Mouse (Mus musculus): ENCODE measurements around the gene Kif6. TPM values are rescaled to one million over a fixed set of nuclear protein-coding genes. Genes with fewer than 3 reads are reported as not detected.

Kif6 gene
- polyA plus RNA-seq, 1 experiment, result not detected

DNA sequence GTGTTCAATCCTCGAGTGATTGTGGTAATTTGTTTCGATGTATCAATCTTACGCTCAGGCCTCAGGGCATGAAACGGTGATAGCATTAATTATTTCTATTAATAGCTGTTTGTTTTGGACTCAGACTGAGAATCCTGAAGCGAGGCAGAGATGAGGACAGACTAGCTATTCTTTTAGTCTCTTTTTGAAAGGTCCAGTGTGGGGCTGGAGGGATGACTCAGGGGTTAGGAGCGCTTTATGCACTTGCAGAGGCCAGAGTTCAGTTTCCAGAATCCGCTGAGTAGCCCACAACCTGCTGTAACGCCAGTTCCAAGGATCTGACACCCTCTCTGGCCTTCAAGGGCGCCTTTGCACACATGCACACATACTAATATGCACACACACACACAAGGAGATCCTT is 9.6 kb downstream of the Kif6 start:
- no peak overlapping the region for H3K4me3 ChIP-seq (ENCODE audit: insufficient read depth, low read depth, low read length)
- peaks cover 2% of the 10 kb centered on the region; the same call in 1 of the 2 replicates for H3K4me1 ChIP-seq (ENCODE audit: control insufficient read depth, insufficient read depth, low read length)
- no peak overlapping the region for H3K27ac ChIP-seq (ENCODE audit: insufficient read depth, low read depth, low read length)
- TF ChIP-seq CTCF (IDR thresholded peaks at IDR 0.05; ENCODE audit: insufficient read depth, low read depth, low read length), result no peak
- WGBS, result 63% methylated on average over 9 of the region's 9 CpGs

DNA sequence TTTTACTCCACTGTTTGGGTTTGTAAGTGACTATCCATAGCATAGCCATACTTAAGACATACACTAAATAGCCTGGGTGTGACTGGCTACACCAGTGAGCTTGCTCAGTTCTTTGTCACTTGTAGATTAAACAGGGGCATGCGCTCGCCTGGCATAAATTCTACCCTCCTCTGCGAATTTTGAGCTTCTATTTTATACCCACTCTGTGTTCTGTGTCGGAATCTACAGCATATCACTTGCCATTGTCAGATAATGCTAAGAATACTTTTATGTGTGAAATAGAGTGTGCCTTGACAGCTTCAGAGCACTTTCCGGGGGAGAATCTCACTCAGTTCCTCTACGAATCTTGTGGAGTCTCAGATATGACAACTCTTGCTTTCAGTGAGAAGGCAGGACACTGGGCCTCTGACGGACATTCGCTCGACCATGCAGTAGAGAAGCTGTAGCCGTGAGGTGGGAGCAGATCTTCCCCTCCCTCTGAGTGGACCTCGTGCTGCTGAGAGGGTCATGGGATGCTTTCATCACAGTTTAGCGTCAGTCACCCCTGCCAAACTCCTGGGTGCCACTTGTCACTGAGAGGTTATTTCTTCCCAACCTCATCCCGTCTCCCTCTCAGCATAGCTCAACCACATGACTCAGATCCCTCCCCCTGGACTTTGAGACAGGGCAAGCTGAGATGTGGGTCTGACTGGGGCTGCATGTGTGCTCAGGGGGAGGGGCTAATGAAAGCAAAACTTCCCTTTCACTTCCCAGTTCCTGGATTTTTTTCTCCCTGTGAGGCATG is 12.3 kb downstream of the Kif6 start:
- no peak overlapping the region for H3K4me3 ChIP-seq (ENCODE audit: insufficient read depth, low read depth, low read length)
- no peak overlapping the region for H3K27ac ChIP-seq (ENCODE audit: insufficient read depth, low read depth, low read length)
- peaks cover 2% of the 10 kb centered on the region; the same call in 1 of the 2 replicates for H3K4me1 ChIP-seq (ENCODE audit: control insufficient read depth, insufficient read depth, low read length)
- WGBS, result 88% methylated on average over 13 of the region's 13 CpGs
- no peak for TF ChIP-seq CTCF (IDR thresholded peaks at IDR 0.05; ENCODE audit: insufficient read depth, low read depth, low read length)
- TF ChIP-seq POLR2A (IDR thresholded peaks at IDR 0.05; ENCODE audit: insufficient read depth, low read depth, low read length), result no peak

GRCm38 (mm10) chr17:49628875-49629274 is 13.9 kb downstream of the Kif6 start:
- TF ChIP-seq CTCF (IDR thresholded peaks at IDR 0.05; ENCODE audit: insufficient read depth, low read depth, low read length) (no peak), POLR2A (IDR thresholded peaks at IDR 0.05; ENCODE audit: insufficient read depth, low read depth, low read length) (no peak)
- 75% methylated on average over 8 of the region's 8 CpGs for WGBS

DNA sequence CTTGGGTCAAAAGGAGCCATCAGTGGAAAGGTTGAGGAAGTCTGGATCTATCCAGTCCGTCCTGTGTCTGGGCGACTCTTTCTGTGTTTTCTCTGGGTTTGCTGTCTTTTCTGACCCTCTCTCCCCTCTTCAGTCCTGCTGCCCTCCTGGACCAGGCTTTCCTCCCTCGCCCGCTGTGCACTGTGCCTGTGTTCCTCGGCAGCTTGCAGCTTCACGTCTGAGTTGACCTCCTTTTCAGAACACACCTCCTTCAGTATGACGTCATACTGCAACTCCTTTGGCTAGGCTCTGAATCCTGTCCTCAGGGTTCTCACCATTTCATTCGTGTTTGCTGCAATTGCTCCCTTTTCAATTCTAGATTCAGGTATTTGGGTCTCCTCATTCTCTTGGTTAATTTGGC is 18.1 kb downstream of the Kif6 start:
- H3K4me1 ChIP-seq (ENCODE audit: control insufficient read depth, insufficient read depth, low read length), result no peaks in the 10 kb centered on the region
- TF ChIP-seq CTCF (IDR thresholded peaks at IDR 0.05; ENCODE audit: insufficient read depth, low read depth, low read length) (no peak), POLR2A (IDR thresholded peaks at IDR 0.05; ENCODE audit: insufficient read depth, low read depth, low read length) (no peak)
- no peak overlapping the region for H3K4me3 ChIP-seq (ENCODE audit: insufficient read depth, low read depth, low read length)
- no peak overlapping the region for H3K27ac ChIP-seq (ENCODE audit: insufficient read depth, low read depth, low read length)
- 45% methylated on average over 8 of the region's 8 CpGs for WGBS

More at GRCm38 (mm10) chr17:49628875-49629274, 13.9 kb downstream of the Kif6 start:
- H3K4me1 ChIP-seq (ENCODE audit: control insufficient read depth, insufficient read depth, low read length), result peaks cover 2% of the 10 kb centered on the region; the same call in 1 of the 2 replicates
- no peak overlapping the region for H3K27ac ChIP-seq (ENCODE audit: insufficient read depth, low read depth, low read length)
- H3K4me3 ChIP-seq (ENCODE audit: insufficient read depth, low read depth, low read length), result no peak overlapping the region

- 96% methylated on average over 6 of the region's 6 CpGs for WGBS
- no peak for TF ChIP-seq POLR2A (IDR thresholded peaks at IDR 0.05; ENCODE audit: insufficient read depth, low read depth, low read length)
- TF ChIP-seq CTCF (IDR thresholded peaks at IDR 0.05; ENCODE audit: insufficient read depth, low read depth, low read length), result no peak
- H3K27ac ChIP-seq (ENCODE audit: insufficient read depth, low read depth, low read length), result no peak overlapping the region
Measured at GRCm38 (mm10) chr17:49641903-49642302, 27.0 kb downstream of the Kif6 start.

DNA sequence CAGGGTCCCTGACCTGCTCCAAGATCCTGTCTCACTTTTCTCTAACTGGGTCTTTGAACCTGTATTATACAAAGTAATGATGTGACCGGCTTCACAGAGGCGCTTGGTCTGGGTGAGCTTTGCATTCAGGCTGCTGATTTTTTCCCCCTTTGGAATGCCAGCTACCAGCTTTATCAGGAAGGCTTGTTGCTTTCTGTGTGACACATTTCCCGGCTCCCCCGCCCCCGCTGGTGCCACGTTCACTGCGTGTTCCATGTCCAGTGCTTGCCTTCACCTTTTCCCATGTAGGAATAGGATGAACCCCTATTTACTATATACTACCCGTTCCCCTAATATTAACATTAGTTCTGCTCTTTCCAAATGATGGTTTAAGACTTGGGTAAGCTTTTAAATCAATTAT is 27.4 kb downstream of the Kif6 start:
- WGBS, result 97% methylated on average over 8 of the region's 8 CpGs
- H3K4me3 ChIP-seq (ENCODE audit: insufficient read depth, low read depth, low read length), result no peak overlapping the region
- TF ChIP-seq POLR2A (IDR thresholded peaks at IDR 0.05; ENCODE audit: insufficient read depth, low read depth, low read length) (no peak), CTCF (IDR thresholded peaks at IDR 0.05; ENCODE audit: insufficient read depth, low read depth, low read length) (no peak)
- no peak overlapping the region for H3K27ac ChIP-seq (ENCODE audit: insufficient read depth, low read depth, low read length)
- H3K4me1 ChIP-seq (ENCODE audit: control insufficient read depth, insufficient read depth, low read length), result no peaks in the 10 kb centered on the region

More at GRCm38 (mm10) chr17:49641903-49642302, 27.0 kb downstream of the Kif6 start:
- H3K4me1 ChIP-seq (ENCODE audit: control insufficient read depth, insufficient read depth, low read length), result no peaks in the 10 kb centered on the region
- H3K4me3 ChIP-seq (ENCODE audit: insufficient read depth, low read depth, low read length), result no peak overlapping the region

GRCm38 (mm10) chr17:49642889-49643490 is 28.1 kb downstream of the Kif6 start:
- TF ChIP-seq POLR2A (IDR thresholded peaks at IDR 0.05; ENCODE audit: insufficient read depth, low read depth, low read length) (no peak), CTCF (IDR thresholded peaks at IDR 0.05; ENCODE audit: insufficient read depth, low read depth, low read length) (no peak)
- Histone ChIP-seq H3K4me1 (ENCODE audit: control insufficient read depth, insufficient read depth, low read length) (no peaks in the 10 kb centered on the region), H3K4me3 (ENCODE audit: insufficient read depth, low read depth, low read length) (no peak overlapping the region), H3K27ac (ENCODE audit: insufficient read depth, low read depth, low read length) (no peak overlapping the region)
- WGBS, result 59% methylated on average over 11 of the region's 11 CpGs

DNA sequence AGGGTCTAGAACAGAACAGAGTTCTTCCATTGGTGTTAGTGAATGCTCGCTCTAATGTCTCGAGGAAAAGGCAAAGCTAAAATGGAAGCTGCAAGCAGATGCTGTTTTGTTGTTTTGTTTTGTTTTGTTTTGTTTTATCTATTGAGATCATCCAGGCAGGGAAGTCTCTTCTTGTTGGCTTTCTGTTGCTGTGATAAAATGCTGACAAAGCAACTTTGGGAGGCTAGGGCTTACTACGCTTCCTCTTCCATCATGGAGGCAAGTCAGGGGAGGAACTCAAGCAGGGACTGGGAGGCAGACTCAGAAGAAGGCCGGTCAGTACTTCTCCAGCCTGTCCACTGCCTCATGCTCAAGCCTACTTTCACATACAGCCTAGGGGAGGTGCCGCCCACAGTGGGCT is 31.3 kb downstream of the Kif6 start:
- Histone ChIP-seq H3K27ac (ENCODE audit: insufficient read depth, low read depth, low read length) (no peak overlapping the region), H3K4me1 (ENCODE audit: control insufficient read depth, insufficient read depth, low read length) (no peaks in the 10 kb centered on the region), H3K4me3 (ENCODE audit: insufficient read depth, low read depth, low read length) (no peak overlapping the region)
- WGBS, result 97% methylated on average over 5 of the region's 5 CpGs
- no peak for TF ChIP-seq CTCF (IDR thresholded peaks at IDR 0.05; ENCODE audit: insufficient read depth, low read depth, low read length)
- TF ChIP-seq POLR2A (IDR thresholded peaks at IDR 0.05; ENCODE audit: insufficient read depth, low read depth, low read length), result no peak

DNA sequence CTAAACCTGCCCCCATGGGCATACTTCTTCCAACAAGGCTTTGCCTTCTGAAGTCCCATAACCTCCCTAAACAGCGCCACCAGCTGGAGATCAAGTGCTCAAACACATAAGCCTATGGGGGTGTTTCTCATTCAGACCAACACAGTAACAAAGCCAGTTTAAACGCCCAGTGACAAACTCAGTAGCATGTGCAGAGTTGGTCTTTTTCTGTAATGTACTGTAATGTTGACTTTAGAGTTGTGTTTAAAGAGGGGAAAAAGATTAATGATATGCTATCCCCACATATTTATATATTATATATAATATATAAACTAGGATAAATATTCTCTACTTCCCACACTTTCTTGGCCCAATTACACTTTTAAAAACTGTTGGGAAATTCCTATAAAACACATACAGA is 34.0 kb downstream of the Kif6 start:
- 83% methylated on average over 2 of the region's 2 CpGs for whole genome bisulfite sequencing
- no peaks in the 10 kb centered on the region for H3K4me1 ChIP-seq (ENCODE audit: control insufficient read depth, insufficient read depth, low read length)
- no peak for TF ChIP-seq POLR2A (IDR thresholded peaks at IDR 0.05; ENCODE audit: insufficient read depth, low read depth, low read length)
- TF ChIP-seq CTCF (IDR thresholded peaks at IDR 0.05; ENCODE audit: insufficient read depth, low read depth, low read length), result no peak
- no peak overlapping the region for H3K4me3 ChIP-seq (ENCODE audit: insufficient read depth, low read depth, low read length)
- H3K27ac ChIP-seq (ENCODE audit: insufficient read depth, low read depth, low read length), result no peak overlapping the region
